Mouse (Mus musculus) spleen, postnatal 10 days (tissue): ENCODE results near the gene Nol4l.
"Not testable (repeated sequence)": the region's sequence is repeated elsewhere in the genome, so short reads cannot be mapped to it uniquely, and the experiment has no call there.

ENCODE experiments used
- DNase-seq, 2 experiments: peaks; one replicate each; pipeline ENCODE4 v3.0.0; 2021 to 2022; ENCODE audit warnings: low spot score in 2 of 2

The Nol4l gene

DNA sequence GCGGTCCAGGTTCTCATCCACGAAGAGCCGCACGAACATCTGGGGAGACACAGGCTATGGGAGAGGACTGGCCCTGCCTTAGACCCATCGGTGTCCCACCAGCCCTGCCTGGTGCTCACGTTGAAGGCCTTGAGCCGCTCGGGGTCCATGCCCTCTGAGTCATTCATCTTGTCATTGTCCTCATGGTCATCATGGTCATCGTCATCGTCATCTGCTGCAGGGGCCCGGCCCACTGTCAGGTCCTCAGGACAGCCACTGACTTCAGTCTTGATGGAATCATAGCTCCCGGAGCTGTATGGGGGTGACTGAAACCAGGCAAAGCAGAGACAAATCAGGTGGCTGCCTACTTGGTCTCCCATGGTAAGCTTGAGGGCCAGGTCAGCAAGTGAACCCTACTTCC lies 111.9 kb downstream of the Nol4l start:
- DNase-seq = no peak

- DNase-seq = peak in 1 of 2 experiments; percentile 55
Observed at GRCm38 (mm10) chr2:153414607-153415006, 115.2 kb downstream of the Nol4l start.

DNA sequence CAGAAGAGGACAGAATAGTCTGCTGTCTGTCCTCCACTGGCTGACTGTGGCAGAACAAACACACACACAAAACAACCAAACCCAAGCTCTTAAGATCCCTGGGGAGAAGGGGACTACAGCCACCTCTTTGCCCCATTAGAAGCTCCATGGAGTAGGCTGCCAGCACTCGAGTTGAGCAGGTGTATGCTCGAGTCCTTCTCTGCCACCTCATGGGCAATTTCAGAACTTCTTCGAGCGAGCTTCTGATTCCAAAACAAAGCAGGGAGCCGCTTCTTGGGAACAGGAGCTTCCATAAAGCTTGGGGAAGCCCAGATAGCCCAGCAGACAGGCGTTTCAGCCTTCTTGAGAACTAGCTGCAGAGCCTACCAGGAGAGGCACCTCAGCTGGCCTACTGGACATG lies 117.2 kb downstream of the Nol4l start:
- no peak for DNase-seq

DNA sequence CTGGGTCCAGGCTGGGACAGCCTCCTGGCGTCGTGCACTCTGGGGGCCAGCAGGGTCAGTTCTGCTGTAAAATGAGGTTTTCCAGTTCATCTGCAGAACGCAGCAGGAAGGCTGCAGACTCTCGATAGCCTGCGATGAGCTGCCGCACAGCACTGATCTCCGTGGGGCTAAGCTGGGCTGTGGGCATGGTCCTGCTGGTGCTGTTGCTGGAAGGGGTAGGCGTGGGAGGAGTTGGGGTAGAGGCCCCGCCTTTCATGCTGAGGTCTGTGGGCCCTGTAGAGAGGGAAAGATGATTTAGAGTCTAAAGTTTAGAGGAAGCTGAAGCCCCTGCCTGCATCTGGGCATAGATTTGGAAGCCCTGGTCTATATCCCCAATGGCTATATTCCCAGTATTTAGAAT lies 118.2 kb downstream of the Nol4l start:
- DNase-seq = no peak

DNA sequence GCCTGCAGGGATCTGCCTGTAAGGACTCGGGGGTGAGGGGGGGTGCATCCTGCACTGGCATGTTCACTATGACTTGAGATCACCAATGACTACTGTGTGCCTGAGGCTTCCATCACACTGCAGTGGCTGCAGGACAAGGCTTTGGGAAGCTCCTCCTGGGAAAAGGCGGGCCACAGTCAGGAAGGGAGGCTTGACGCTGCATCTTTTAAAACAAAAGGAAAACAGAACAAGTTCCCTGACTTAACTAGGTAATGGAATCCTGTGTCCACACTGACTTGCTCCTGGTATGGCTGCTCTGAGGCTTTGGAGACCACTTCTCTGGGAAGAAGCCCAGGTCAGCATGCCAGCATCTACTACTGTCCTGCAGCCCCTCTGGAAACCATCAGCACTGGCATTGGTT lies 120.8 kb downstream of the Nol4l start:
- no peak for DNase-seq

- DNase-seq = no peak
Observed at GRCm38 (mm10) chr2:153406882-153407281, 122.9 kb downstream of the Nol4l start.

DNA sequence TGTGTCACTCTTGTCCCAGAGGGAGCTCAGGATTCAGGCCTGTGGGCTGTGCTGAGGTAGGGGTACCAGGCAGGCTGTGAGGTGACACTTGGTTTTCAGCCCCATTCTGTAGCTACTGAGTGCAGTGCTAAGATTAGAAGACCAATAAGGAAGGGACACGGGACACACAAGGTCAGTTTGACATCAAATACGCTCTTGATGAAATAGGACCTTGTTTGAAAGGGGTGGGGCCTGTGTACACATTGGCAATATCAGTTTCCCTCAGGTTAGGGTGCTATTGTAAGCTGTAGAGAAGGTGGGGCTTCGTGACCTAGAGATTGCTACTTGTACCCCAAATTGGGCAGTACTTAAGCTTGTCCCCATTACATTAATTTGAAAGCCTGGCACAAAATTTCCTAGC lies 124.9 kb downstream of the Nol4l start:
- DNase-seq = no peak

DNA sequence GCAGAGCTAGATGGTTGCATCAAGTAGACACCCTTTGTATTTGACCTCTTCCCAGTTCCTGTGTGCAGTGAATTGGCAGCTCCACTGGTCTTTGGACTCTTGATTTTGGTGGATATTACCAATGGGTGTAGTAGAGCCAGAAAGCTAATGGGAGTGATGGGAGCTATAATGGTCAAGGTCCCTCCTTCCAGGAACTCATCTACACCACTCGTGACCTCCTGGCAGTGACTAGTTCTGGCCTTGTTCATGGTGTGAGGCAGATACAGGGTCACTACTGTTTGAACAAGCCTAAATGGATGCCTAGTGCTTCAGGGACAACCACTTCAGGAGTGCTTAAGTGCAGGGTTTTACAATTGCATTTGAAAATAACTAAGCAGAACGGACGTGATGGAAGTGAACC lies 125.7 kb downstream of the Nol4l start:
- no peak for DNase-seq

DNA sequence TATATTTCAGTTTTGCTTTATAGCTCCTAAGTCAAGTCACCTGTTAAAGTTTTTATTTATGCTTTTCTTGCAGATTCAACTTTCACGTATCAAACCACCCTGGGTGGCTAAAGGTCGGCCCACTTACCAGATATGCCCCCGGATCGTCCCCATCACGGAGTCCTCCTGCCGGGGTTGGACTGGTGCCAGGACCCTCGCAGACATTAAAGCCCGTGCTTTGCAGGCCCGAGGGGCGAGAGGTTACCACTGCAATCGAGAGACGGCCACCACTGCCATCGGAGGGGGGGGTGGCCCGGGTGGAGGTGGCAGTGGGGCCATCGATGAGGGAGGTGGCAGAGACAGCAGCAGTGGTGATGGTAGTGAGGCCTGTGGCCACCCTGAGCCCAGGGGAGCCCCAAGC lies 130.6 kb downstream of the Nol4l start:
- no peak for DNase-seq

DNA sequence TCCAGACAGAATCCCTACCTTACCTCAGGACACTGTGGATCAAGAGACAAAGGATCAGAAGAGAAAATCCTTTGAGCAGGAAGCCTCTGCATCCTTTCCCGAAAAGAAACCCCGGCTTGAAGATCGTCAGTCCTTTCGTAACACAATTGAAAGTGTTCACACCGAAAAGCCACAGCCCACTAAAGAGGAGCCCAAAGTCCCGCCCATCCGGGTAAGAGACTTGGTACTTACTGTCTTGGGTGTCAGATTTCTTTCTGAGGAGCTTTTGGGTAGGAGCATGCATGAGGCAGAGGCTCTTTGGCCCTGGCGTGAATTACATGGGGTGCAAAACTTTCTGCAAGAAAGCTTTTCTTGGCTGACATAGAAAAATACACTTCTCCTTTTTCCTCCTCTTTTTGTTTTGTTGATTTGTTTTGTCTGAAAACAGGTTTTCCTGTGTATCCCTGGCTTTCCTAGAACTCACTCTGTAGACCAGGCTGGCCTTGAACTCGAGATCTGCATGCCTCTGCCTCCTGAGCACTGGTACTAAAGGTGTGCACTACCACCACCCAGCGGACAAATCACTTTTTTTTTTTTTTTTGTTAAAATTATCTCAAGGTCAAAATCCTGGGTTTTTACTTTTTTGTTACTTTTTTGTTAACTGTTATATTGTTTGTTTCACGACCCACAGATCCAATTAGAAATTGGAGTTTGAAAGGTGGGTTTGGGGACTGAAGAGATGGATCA lies 131.8 kb downstream of the Nol4l start:
- no peak for DNase-seq

DNA sequence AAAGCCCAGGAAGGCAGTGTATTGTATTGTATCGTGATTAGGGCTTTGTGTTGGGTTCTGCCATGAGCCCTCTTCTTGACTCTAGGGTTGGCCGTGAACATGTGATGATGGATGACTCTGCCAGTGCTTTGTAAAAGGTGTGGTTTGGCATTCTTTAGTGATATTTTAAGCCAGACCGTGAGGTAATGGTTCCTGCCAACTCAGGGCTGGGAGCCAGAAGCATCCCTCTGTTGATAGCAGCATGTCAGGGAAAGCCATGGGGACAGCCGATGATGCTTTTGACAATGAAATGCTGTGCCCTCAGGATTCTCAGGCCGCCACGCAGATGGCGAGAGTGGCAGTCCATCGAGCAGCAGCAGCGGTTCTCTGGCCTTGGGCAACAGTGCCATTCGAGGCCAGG lies 136.7 kb downstream of the Nol4l start:
- no peak for DNase-seq

DNA sequence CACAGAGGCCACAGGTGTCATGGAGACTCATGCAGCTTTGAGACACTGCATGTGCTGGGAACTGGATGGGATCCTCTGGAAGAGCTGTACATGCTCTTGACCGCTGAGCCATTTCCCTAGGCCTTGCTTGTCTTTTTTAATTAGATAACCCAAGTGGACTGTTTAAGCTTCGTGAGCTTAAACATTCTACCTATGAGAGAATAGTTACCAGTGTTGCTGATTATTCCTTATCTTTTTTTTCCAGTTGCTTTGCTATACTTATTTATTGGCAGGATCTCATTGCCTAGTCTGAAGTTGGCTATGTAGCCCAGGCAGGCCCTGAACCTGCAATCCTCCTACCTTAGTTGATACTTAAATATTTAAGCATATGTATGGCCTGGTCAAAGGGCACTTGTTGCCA lies 139.9 kb downstream of the Nol4l start:
- DNase-seq = no peak

- no peak for DNase-seq
Observed at GRCm38 (mm10) chr2:153380479-153380878, 149.3 kb downstream of the Nol4l start.

DNA sequence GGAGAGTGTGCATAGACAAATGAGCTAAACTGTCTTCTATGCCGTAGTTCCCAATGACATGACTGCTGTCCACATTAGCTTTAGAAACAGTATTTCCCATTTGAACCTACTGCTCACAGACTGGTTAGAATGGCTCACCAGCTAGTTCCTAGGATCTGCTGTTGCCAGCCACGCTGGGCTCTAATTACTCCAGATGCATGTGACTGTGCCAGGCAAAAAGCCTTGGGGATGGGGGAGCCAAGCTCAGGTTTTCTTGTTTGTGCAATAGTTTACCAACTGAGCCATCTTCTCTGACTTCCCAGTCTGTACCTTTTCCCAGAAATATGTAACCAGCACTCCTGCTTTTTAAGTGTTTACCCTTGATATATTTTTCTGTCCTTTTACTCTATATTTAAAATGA lies 154.4 kb downstream of the Nol4l start:
- no peak for DNase-seq

DNA sequence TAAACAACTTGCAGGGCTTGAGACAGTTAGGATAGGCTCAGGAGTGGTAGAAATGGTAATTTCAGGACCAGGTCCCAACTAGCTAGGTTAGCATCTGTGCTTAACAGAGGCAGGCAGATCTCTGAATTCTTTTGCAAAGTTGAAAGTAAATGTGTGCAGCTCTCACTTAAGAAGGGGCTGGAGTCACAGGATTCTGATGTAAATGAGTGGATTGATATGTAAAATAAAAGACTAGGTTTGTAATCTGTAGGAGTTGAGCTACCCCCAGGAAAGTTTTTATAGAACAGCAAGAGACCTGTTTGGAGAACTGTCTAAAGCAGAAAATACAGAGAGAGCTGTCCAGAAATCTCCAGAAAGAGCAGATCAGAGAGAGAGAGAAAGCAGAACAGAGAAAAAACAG lies 158.9 kb downstream of the Nol4l start:
- DNase-seq = no peak

DNA sequence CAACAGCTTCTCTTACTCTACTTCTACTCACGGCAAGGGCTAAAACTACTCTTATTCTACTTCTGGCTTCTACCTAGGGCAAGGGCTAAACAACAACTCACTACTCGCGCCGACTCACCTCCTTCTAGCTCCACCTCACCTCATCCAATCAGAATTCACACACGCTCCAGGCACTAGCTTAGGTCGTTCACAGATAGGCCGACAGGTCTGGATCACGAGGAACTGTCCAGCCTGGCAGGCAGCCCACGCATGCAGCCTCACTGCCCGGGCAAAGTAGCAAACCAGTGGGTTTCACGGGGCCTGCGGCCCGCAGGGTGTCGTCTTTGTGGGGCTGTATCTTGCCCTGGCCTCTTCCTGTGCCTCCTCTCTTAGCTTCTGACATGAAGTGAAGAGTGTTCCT lies 165.2 kb downstream of the Nol4l start:
- DNase-seq = not testable (repeated sequence)

GRCm38 (mm10) chr2:153361101-153361710 lies 168.6 kb downstream of the Nol4l start:
- no peak for DNase-seq
